Mouse (Mus musculus) MEL (cell line): ENCODE results near the gene Slc7a5.

Source experiments
- CHD2 ChIP-seq: IDR thresholded peaks from 2 replicates; pipeline ENCODE4 v1.6.1; 2011; ENCODE audit warnings: low read length, improper control_type of control experiment
- CTCF ChIP-seq, 3 experiments: IDR thresholded peaks in 2 of 3; conservative IDR thresholded peaks in 1 of 3; 2 replicates each; pipeline ENCODE4 v1.5.1; 2011 to 2012; ENCODE audit warnings: low read length in 3 of 3, low read depth in 2 of 3, mild to moderate bottlenecking in 2 of 3, improper control_type of control experiment in 1 of 3, inconsistent platforms in 1 of 3, mixed read lengths in 1 of 3, moderate library complexity in 1 of 3; ENCODE audit not compliant: control insufficient read depth in 1 of 3, insufficient read depth in 1 of 3, poor library complexity in 1 of 3, severe bottlenecking in 1 of 3
- HCFC1 ChIP-seq: IDR thresholded peaks from 2 replicates; pipeline ENCODE4 v1.6.1; 2012; ENCODE audit warnings: low read depth, mild to moderate bottlenecking, inconsistent platforms, low read length, improper control_type of control experiment, moderate library complexity
- MAZ ChIP-seq: IDR thresholded peaks from 2 replicates; pipeline ENCODE4 v1.6.1; 2012; ENCODE audit warnings: low read depth, mild to moderate bottlenecking, inconsistent platforms, low read length, improper control_type of control experiment
- MYC ChIP-seq: IDR thresholded peaks from 2 replicates; pipeline ENCODE4 v1.6.1; 2011; ENCODE audit warnings: low read depth, mild to moderate bottlenecking, low read length, improper control_type of control experiment, moderate library complexity
- NRF1 ChIP-seq: IDR thresholded peaks from 2 replicates; pipeline ENCODE4 v1.6.1; 2014; ENCODE audit warnings: low read depth, mild to moderate bottlenecking, inconsistent platforms, low read length, improper control_type of control experiment, moderate library complexity; ENCODE audit not compliant: poor library complexity, insufficient read depth, severe bottlenecking
- POLR2A ChIP-seq, 2 experiments: IDR thresholded peaks; 2 replicates each; pipeline ENCODE4 v1.6.1; 2011 to 2012; ENCODE audit warnings: low read length in 2 of 2, mild to moderate bottlenecking in 2 of 2, control low read depth in 1 of 2, improper control_type of control experiment in 1 of 2, low read depth in 1 of 2, moderate library complexity in 1 of 2; ENCODE audit not compliant: control insufficient read depth in 1 of 2, insufficient read depth in 1 of 2, poor library complexity in 1 of 2
- SIN3A ChIP-seq: IDR thresholded peaks from 2 replicates; pipeline ENCODE4 v1.6.1; 2012; ENCODE audit warnings: low read length, improper control_type of control experiment, inconsistent platforms
- UBTF ChIP-seq: IDR thresholded peaks from 2 replicates; pipeline ENCODE4 v1.6.1; 2012; ENCODE audit warnings: low read depth, mild to moderate bottlenecking, inconsistent platforms, low read length, improper control_type of control experiment, moderate library complexity, borderline replicate concordance; ENCODE audit not compliant: insufficient read depth
- ZC3H11A ChIP-seq: IDR thresholded peaks from 2 replicates; pipeline ENCODE4 v1.6.1; 2012; ENCODE audit warnings: low read depth, mild to moderate bottlenecking, inconsistent platforms, low read length, improper control_type of control experiment
- ZKSCAN1 ChIP-seq: IDR thresholded peaks from 2 replicates; pipeline ENCODE4 v1.6.1; 2012; ENCODE audit warnings: low read depth, mild to moderate bottlenecking, inconsistent platforms, low read length, improper control_type of control experiment, moderate library complexity

GRCm38 (mm10) chr8:121843184-121843733, 64.2 kb downstream of the Slc7a5 start:
- no peak for TF ChIP-seq CTCF (IDR thresholded peaks at IDR 0.05 in 2 of 3, conservative IDR thresholded peaks at IDR 0.05 in 1 of 3; ENCODE audit: control insufficient read depth in 1 of 3, insufficient read depth in 1 of 3, low read depth in 2 of 3, low read length in 3 of 3, poor library complexity in 1 of 3, severe bottlenecking in 1 of 3)
- no peak for TF ChIP-seq NRF1
- no peak for TF ChIP-seq UBTF
- TF ChIP-seq POLR2A (IDR thresholded peaks at IDR 0.05; ENCODE audit: control insufficient read depth in 1 of 2, insufficient read depth in 1 of 2, low read depth in 1 of 2, low read length in 2 of 2, poor library complexity in 1 of 2) = no peak
- no peak for TF ChIP-seq SIN3A
- no peak for TF ChIP-seq HCFC1
- no peak for TF ChIP-seq CHD2
- TF ChIP-seq MYC = no peak
- no peak for TF ChIP-seq ZC3H11A
- TF ChIP-seq ZKSCAN1 = no peak
- TF ChIP-seq MAZ = no peak
